Mouse (Mus musculus): ENCODE data around the gene Gm10073. TPM values are rescaled to one million over a fixed set of nuclear protein-coding genes. Genes with fewer than 3 reads are reported as not detected.

Gm10073 gene
- total RNA-seq, 2 experiments from 2014 or later: 122 to 132 TPM

Other genes with a start within 250 kb of the Gm10073 start
- gene Smpd3, start 235.5 kb downstream of the Gm10073 start, total RNA-seq (2021): 100 to 1,000 TPM; 124 to 127 TPM
- 10 to 100 TPM; 20.2 to 21.5 TPM for gene Zfp90, start 158.1 kb downstream of the Gm10073 start, total RNA-seq (2021)
- not detected for gene 6030452D12Rik, start 72.9 kb downstream of the Gm10073 start, total RNA-seq (2021)
- gene Cdh3, start 62.6 kb downstream of the Gm10073 start, total RNA-seq (2021): under 1 TPM; 0.11 to 0.32 TPM
- gene Cdh1, start 29.9 kb upstream of the Gm10073 start, total RNA-seq (2021): 1 to 10 TPM in 1 of 2 experiments, under 1 TPM in 1; 0.46 to 1.7 TPM
- 1 to 10 TPM; 7.5 to 8.1 TPM for gene Tango6, start 109.6 kb upstream of the Gm10073 start, total RNA-seq (2021)